Mouse (Mus musculus): ENCODE data around the gene Elp6. TPM values are rescaled to one million over a fixed set of nuclear protein-coding genes. Genes with fewer than 3 reads are reported as not detected.

Gene Elp6
- total RNA-seq (2021): 1 to 10 TPM; 4.5 to 4.7 TPM

DNA sequence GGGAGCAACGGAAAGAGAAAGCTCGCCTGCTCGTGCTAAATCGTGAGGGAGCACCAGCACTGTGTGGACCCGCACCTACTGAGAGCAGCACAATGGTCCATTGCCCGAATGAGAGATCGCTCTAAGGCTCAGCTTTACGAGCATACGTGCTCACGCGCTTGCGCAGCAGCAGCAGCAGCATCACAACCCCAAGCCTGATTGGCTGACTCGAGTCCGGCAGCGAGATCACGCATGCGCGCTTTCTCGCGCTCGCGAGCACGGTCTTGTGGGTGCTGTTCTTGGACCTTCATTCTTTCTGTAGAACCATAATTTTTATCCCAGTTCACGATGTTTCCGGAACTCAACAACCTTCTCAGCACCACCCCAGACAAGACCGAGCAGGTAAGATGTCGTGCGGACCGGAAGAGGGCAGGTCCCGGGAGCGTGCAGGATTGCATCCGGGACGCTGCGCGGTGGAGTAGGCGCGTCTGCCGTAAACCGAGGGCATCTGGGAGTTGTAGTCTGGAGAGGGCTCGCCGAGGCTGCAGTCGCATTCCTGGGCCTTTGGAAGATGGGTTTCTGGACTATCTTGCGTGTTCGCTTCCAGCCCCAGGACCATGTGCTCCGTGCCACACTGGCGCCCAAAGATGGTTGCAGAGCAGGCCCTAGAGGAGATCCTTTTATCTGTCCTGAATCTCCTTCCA is at the start of gene Elp6:
Gene Elp6 (plus strand): TSS at position 205 of the 683 bp plus-strand sequence.
- intact Hi-C loops (cut with DNase I): no loop called here
- peak; percentile 94 for DNase-seq

DNA sequence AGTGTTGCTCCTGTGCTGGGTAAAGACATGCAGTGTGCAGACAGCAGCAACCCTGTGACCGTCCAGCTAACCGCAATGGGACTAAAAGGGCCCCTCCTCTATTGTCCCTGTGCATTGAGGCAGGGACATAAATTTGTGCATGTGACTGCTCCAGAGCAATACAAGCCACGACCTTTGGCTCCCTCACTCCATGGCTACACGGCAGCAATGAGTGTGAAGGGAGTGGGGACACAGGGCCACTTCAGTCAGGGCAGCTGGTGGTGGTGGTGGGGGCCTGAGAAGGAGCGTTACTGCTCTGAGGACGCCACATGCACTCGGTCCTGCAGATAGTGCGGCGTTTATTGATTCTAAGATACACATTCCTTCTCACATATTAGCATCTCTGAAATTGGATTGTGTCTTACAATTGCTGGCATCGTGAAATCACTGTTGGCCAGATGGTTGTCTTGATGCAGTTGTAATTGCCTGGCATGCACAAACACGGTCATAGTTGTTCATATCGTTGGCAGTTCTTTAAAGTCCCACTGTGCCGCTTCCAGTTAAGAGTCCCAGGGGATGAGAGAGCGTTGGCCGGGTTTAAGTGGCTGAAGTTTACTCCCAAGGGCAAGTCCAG is 49.5 kb upstream of the Elp6 start:
- intact Hi-C loops (cut with DNase I): no loop called here

DNA sequence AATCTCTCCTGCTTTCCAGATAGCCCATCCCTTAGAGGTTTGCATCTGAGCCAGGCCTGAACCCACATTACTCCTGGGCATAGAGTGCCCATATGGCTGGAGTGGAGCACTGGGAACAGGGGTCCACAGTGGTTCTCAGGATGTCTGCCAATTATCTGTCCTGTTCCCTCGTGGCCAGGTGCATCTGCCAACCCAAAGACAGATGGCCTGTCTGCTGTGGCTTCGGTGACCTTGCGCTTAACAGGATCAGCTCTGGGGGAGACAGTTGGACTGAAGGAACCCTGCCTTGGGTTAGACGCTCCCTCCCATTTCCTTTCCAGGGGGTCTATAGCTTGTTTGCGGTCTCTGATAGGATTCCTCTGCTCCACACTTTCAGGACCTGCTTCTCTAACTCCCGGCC is 46.3 kb upstream of the Elp6 start:
- no peak for DNase-seq
- intact Hi-C loops (cut with DNase I): no loop called here

More for the DNA sequence above, 49.5 kb upstream of the Elp6 start:
- DNase-seq: no peak

DNA sequence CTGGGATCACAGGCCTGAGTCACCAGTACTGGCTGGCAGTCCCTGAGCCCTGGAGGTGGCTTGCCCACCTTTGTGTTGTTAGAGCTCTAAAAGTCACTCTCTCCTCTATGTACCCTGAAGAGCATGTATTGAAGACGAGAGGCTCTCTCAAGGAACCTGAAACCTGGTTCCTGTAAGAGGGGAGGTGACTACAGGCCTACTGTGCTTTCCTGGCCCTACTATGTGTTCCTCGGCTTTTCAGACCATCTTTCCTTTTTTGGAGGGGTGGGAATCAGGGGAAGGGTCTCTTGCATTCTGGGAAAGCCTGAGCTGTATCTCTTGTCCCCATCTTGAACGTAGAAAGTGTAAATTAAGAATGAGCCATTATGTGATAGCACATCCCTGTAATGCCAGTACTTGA is 45.9 kb upstream of the Elp6 start:
- intact Hi-C loops (cut with DNase I): no loop called here
- no peak for DNase-seq

DNA sequence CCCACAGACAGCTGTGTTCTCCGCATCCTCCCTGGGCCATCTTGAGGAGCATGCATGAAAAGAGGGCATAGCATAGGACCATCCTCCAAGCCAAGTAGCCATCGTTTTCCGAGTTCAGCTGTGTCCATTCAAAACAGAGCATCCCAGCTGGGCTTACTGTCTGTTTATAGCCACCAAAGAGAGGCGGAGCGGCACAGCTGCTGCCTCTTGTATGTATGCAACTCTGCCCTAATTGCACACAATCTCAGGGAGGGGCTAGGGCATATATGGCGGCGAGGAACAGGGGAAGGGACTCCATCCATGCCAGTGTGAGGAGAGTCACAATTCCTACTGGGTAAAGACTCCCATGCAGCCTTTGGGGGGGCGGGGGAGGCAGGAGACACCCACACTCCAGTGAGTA is 41.8 kb upstream of the Elp6 start:
- intact Hi-C loops (cut with DNase I): no loop called here
- no peak for DNase-seq

DNA sequence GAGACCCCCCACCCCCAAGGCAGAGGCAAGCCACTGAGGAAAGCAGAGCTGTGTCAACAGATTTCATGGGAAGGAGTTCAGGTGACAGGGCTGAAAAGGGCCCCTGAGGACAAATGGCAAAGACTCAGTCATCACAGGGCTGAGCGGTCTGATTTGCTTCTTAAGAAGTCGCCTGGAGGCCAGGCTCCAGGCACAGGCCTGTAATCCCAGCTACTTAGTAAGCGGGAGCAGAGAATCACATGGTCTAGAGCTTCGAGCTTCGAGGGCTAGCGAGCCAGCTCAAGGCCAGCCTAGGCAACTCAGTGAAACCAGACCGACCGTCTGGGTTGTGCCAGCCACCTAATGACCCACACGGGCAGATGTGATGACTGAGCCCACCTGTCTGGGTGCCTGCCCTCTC is 40.0 kb upstream of the Elp6 start:
- DNase-seq: no peak
- intact Hi-C loops (cut with DNase I): no loop called here

DNA sequence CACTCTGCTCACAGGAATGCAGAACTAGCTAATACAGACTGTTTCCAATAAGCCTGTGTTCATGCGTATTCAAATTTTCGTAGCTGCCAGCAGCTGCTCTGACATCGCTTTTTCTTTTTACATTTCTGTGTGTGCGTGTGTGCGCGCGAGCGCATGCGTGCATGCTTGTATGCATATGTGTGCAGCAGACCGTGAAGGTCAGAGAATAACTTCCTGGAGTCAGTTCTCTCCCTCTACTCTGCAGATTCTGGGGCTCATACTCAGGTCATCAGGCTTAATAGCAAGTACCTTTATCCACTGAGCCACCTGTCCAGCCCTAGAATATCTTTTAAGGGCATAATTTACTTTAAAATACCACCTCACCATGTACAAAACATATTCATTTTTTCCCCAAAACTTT is 36.6 kb upstream of the Elp6 start:
- DNase-seq: no peak
- intact Hi-C loops (cut with DNase I): no loop called here

DNA sequence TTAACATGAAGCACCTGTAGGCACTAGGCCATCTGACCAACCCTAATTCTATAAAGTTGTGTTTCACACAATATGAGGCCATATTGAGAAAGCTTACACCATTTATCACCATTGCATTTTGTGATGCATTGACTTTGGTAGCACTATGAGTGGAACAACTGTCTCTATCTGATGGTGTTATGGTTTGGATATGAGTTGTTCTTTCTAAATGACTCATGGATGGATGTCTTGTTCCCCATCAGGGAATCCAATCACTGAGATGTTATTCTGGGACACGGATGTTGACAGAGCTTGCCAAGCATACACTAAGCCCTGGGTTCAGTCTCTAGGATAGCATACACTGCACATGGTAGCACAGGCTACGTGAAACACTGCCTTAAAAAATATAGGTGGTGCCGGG is 32.6 kb upstream of the Elp6 start:
- DNase-seq: no peak
- intact Hi-C loops (cut with DNase I): no loop called here

DNA sequence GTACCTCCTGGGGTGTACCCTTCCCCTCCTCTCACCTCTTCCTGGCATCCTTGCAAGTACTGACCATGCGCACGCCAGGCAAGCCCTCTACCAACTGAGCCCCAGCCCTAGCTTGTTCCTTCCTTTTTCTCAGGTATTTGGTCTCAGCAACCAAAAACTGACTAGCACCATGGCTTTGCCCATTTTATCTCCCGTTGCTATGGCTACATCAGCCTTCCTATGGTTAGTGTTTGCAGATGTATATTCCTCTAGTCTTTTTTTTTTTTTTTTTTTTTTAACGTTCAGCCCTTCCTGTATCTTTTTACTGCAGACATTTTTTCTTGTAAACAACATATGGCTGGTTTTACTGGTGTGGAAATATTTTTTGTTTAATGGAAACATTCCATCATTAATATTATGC is 31.5 kb upstream of the Elp6 start:
- intact Hi-C loops (cut with DNase I): no loop called here
- no peak for DNase-seq

DNA sequence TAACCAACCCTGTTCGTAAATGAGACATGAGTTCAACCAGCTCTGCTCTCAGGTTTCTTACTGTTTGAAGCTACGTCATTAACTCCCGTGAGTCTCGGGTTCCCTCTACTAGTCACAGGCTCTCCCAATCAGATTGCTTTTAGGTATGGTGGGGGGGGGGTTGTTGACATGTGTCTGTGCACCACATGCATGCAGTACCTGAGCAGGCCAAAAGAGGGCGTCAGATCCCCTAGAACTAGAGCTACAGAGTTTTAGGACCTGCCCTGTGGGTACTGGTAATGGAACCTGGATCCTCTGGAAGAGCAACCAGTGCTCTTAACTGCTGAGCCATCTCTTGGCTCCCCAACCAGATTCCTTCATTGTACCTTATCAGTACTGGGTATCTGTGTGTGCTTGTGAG is 29.1 kb upstream of the Elp6 start:
- intact Hi-C loops (cut with DNase I): no loop called here
- DNase-seq: no peak

DNA sequence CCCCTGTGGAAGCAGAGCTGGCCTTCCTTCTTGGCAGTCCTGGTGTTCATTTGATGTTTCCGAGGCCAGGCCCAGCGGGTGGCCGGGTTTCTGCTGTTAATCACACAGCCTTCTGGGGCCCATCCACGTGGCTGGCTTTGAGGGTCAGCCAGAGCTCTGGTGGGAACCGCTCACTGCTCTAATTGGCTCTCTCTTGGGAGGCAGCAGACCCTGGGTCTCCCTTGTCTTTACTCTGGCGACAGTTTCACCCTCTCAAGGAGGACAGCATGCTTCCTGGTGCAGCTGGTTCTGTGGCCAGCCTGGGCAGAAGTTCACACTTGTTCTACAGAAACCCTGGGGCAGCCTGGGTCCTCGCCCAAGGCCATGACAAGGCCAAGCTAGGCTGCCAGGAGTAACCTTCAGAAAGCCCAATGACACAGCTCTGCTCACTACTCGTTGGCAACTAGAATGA is 27.5 kb upstream of the Elp6 start:
- DNase-seq: no peak
- intact Hi-C loops (cut with DNase I): no loop called here

DNA sequence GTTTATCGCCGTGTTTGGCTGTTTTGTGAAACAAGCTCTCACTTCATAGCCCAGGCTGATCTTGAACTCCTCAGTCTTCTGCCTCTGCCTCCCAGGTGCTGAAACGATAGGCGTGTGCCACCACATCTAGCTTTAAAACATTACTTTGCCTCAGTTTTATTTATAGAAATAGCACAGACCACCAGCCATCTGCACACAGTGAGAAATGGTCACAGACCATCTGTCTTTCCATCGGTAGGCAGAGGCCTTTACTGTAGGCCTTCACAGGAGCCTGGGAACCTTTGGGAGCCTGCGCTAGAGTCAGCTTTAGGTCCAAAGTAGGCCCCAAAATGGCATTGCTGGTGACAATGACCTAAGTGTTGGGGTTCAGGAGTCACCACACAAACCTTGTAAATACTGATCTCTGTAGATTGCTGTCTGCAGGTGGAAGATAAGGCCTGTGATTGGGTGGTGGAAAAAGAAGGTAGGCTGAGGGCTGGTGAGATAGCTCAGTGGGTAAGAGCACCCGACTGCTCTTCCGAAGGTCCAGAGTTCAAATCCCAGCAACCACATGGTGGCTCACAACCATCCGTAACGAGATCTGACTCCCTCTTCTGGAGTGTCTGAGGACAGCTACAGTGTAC is 20.8 kb upstream of the Elp6 start:
- intact Hi-C loops (cut with DNase I): no loop called here
- no peak for DNase-seq

DNA sequence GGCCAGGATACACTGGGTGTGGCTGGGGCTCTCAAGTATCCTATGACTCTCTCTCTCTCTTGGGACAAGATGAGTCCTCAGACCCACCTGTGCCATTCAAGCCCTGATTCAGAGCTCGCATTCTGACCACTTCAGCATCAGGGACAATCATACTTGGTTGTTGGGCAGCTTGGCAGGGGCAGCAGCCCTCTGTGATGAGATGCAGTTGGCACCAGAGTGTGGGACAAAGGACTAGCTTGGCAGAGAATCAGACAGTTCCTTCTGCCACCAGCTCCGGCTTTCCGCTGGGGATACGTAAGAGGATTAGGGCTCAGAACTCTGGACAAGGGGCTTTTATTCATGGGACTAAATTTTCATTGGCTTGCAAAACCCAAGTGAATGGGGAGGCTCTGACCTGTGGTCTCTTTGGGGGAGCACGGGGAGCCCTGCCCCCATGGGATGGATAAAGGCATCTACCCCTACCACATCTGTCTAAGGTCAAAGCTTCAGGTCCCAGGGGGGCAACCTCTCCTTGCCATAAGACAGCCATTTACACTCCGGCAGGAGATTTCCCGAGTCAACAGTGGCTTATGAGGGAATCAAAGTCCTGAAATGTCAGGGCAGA is 17.6 kb upstream of the Elp6 start:
- intact Hi-C loops (cut with DNase I): no loop called here
- DNase-seq: no peak

DNA sequence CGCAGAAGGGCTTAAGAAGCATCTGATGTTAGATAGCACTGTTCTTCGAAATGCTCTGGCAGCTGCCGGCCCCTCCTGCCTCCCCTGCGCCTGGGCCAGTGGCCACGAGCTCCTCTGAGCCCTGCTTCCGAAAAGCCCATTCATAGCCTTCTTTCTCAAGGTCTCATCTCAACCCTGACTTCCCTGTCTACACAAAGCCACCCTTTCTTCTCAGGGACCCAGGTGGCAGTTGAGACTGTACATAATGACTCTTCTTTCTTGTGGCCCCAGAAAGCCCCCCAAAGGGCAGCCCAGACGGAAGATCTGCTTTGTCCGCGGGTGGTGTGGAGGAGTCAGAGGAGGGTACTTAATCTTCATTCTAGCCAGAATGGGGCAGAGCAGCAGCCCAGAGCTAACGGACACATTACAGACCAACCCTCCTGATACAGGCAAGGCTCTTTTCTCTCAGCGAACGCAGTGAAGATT is 11.7 kb upstream of the Elp6 start:
- intact Hi-C loops (cut with DNase I): loop anchor here (10.0 kb wide), 1 partner anchor 398 kb away; no protein-coding TSS in a partner anchor
- DNase-seq: no peak

DNA sequence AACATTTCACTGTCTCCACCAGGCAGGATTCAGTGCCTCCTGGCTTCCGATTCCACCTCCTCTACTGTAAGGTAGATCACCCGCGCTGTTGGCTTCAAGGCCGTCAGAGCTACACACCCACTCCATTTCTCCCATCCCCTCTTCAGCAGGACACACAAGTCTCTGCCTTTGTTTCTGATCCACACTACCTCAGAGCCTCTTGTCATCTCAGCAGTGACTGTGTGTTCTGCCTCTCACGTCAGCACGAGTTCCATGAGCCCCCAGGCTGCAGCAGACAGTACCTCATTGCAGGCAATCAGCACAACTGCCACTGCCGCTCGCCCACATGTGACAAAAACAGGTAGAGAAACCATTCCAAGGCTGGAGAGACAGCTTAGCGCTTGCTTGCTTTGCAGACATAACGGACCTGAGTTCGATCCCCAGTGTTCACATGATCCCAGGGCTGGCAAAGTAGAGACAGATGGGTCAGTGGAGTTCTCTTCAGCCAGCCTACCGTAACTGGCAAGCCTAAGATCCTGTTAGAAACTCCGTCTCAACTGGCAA is 11.0 kb upstream of the Elp6 start:
- DNase-seq: no peak
- intact Hi-C loops (cut with DNase I): loop anchor here (10.0 kb wide), 1 partner anchor 399 kb away; no protein-coding TSS in a partner anchor

DNA sequence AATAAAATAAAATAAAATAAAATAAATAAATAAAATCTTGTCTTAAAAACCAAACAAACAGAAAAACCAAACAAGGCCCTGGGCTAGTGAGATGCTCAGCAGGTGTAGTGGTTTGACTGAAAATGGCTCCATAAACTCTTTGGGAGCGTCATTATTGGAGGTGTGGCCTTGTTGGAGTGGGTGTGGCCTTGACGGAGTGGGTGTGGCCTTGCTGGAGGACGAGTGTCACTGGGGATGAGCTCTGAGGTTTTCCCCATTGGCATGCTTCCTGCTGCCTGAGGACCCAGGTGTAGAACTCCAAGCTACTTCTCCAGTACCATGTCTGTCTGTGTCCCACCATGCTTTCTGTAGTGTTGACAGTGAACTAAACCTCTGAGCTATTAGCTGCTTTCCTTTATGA is 10.2 kb upstream of the Elp6 start:
- DNase-seq: no peak
- intact Hi-C loops (cut with DNase I): loop anchor here (5.0 to 10.0 kb wide), 4 partner anchors 57 to 400 kb away; no protein-coding TSS in a partner anchor

DNA sequence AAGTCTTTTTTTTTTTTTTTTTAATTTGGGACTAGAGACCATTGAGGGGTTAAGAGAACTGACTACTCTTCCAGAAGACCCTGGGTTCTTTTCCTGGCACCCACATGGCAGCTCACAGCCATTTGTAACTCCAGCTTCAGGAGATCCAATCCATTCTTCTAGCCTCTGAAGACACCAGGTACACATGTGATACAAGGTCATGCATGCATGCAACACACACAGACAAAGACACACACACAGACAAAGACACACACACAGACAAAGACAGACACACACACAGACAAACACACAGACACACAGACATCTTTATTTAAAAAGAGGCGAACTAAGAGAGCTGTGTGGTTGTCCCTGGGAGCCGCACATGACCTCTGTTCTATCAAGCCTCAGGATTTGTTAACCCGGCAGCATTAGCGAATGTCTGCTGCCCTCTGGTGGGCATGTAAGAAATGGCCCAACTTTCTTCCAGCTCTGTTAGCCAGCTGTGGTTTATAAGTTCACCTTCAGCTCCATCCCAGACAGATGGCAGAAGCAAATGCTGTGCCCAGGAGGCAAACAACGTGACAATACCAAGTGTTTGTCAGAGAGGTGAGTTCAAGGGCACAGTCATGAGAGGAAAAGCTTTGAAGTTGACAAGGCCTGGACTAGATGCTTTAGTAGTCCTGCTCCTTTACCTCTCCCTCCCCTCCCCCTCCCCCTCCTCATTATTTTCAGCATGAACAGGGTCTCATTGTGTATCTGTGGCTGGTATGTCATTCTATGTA is 7.9 kb upstream of the Elp6 start:
- DNase-seq: peak; percentile 88 to 92
- intact Hi-C loops (cut with DNase I): loop anchor here (5.0 to 10.0 kb wide), 4 partner anchors 60 to 402 kb away; no protein-coding TSS in a partner anchor

DNA sequence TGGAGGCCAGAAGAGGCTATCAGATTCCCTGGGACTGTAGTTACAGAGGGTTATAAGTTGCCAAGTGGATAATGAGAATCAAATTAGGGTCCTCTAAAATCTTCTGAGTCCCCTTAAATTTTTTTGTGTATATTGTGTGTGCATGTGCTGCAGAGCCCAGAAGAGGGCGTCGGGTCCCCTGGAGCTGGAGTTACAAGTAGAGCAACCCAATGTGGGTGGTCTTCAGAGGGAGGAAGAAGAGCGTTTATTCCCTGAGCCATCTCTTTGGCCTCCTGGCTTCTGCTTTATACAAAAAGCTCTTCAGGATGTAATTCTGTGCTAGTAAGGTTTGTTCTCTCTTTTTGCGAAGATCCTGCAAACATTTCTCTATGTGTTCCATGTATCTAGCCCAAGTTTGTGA is 457 bp upstream of the Elp6 start:
- DNase-seq: no peak

DNA sequence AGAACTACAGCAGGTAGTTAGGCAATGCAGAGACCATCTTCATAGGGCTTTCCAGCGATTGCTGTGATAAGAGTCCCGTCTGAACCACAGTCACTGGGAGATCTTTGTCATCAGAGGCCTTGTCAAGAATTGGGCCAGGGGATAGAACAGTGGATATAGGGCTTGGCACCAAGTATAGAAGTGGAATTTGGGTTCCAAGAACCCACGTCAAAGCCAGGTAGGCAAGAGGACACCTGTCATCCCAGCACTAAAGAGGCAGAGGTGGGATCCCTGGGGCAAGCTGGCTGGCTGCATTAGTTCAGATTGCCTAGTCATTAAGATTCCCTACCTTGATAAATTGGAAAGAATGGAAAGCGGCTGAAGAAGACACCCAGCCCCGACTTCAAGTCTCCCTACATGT is 1.4 kb downstream of the Elp6 start:
- no peak for DNase-seq
- intact Hi-C loops (cut with DNase I): no loop called here

More for the DNA sequence above, 457 bp upstream of the Elp6 start:
- intact Hi-C loops (cut with DNase I): no loop called here

DNA sequence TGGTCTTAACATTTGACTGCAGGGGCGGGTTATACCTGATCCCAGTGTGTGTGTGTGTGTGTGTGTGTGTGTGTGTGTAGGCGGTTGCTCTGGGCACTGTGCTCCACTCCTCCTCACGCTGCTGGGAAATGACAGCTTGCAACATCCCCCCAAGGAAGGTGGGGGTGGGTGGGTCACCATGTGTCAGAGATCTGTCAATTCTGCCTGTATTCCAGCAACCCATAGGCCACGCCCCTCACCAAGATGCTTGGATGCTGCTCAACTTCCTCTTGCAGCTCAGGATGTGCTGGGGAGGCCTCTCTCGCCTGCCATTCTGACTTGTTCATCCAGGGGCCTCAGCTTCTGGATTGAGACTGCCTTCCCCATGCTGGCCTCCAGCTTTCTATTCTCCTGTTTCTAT is 9.7 kb downstream of the Elp6 start:
- intact Hi-C loops (cut with DNase I): no loop called here
- no peak for DNase-seq
